Mouse (Mus musculus): Measurements from ENCODE around the gene Lgals7.

Lgals7 gene

GRCm38 (mm10) chr7:28830981-28831380 lies 32.7 kb upstream of the Lgals7 start:
- no peak for DNase-seq (ENCODE audit: low spot score)

- no peak for DNase-seq (ENCODE audit: low spot score)
These were observed 32.1 kb upstream of the Lgals7 start for GRCm38 (mm10) chr7:28831411-28832125.

- no peak for DNase-seq (ENCODE audit: low spot score)
These were observed 31.5 kb upstream of the Lgals7 start for GRCm38 (mm10) chr7:28832137-28832536.

GRCm38 (mm10) chr7:28833723-28834347 lies 29.8 kb upstream of the Lgals7 start, which contains the start of gene Lgals4:
Lgals4 (plus strand) TSS chr7:28833854.
- no peak for DNase-seq (ENCODE audit: low spot score)

- DNase-seq (ENCODE audit: low spot score) = no peak
These were observed 26.7 kb upstream of the Lgals7 start for GRCm38 (mm10) chr7:28836936-28837335.

GRCm38 (mm10) chr7:28838331-28838730 lies 25.3 kb upstream of the Lgals7 start:
- no peak for DNase-seq (ENCODE audit: low spot score)

- DNase-seq (ENCODE audit: low spot score) = no peak
These were observed 16.4 kb upstream of the Lgals7 start for GRCm38 (mm10) chr7:28847273-28847672.

- DNase-seq (ENCODE audit: low spot score) = no peak
These were observed 13.9 kb upstream of the Lgals7 start for GRCm38 (mm10) chr7:28849700-28850236.

GRCm38 (mm10) chr7:28850642-28851041 lies 13.0 kb upstream of the Lgals7 start:
- DNase-seq (ENCODE audit: low spot score) = no peak

- DNase-seq (ENCODE audit: low spot score) = no peak
These were observed 3.7 kb upstream of the Lgals7 start for GRCm38 (mm10) chr7:28859953-28860352.

- DNase-seq (ENCODE audit: low spot score) = no peak
These were observed 2.8 kb upstream of the Lgals7 start for GRCm38 (mm10) chr7:28860898-28861297.

GRCm38 (mm10) chr7:28862817-28863499 lies 695 bp upstream of the Lgals7 start:
- DNase-seq (ENCODE audit: low spot score) = no peak

- no peak for DNase-seq (ENCODE audit: low spot score)
These were observed 666 bp downstream of the Lgals7 start for GRCm38 (mm10) chr7:28864288-28864750.

- DNase-seq (ENCODE audit: low spot score) = peak; percentile 55
These were observed 2.0 kb downstream of the Lgals7 start for GRCm38 (mm10) chr7:28865481-28866300.

GRCm38 (mm10) chr7:28866769-28867507 lies 3.3 kb downstream of the Lgals7 start:
- DNase-seq (ENCODE audit: low spot score) = no peak

- DNase-seq (ENCODE audit: low spot score) = peak; percentile 81
These were observed 4.1 kb downstream of the Lgals7 start for GRCm38 (mm10) chr7:28867508-28868340.

GRCm38 (mm10) chr7:28870901-28871664 lies 7.4 kb downstream of the Lgals7 start:
- DNase-seq (ENCODE audit: low spot score) = no peak

- DNase-seq (ENCODE audit: low spot score) = no peak
These were observed 10.9 kb downstream of the Lgals7 start for GRCm38 (mm10) chr7:28874565-28874964.

- no peak for DNase-seq (ENCODE audit: low spot score)
These were observed 12.4 kb downstream of the Lgals7 start for GRCm38 (mm10) chr7:28876099-28876498.
